Mouse (Mus musculus) kidney, postnatal 0 days (tissue): ENCODE measurements around the gene Grk4. TPM values are rescaled to one million over a fixed set of nuclear protein-coding genes. Genes with fewer than 3 reads are reported as not detected.
A peak's percentile ranks its signal among the peaks of the same experiment; 100 is the strongest.

Experiments used
- ATAC-seq: fragments of 200-750 bp; cut with Nextera tagmentation; replicated peaks from 2 replicates; pipeline ENCODE4 v1.8.0; 2017; ENCODE audit warnings: low read depth, moderate number of reproducible peaks, moderate TSS enrichment, moderate library complexity; ENCODE audit not compliant: low FRiP score
- DNase-seq: peaks from one replicate; pipeline ENCODE4 v3.0.0-alpha.2; 2016; ENCODE audit warnings: low spot score
- H3K27ac ChIP-seq: fragments of 300-500 bp; sonication (generic); 2 replicates; pipeline ENCODE4 v1.5.1; 2014; ENCODE audit warnings: mild to moderate bottlenecking
- H3K27me3 ChIP-seq: fragments of 300-500 bp; sonication (generic); 2 replicates; pipeline ENCODE4 v1.6.1; 2014; ENCODE audit warnings: low read length, mixed read lengths; ENCODE audit not compliant: insufficient read depth
- H3K36me3 ChIP-seq: fragments of 300-500 bp; sonication (generic); 2 replicates; pipeline ENCODE4 v1.6.1; 2014; ENCODE audit warnings: low read length, mixed read lengths; ENCODE audit not compliant: insufficient read depth
- H3K4me1 ChIP-seq: fragments of 300-500 bp; sonication (generic); replicated peaks from 2 replicates; pipeline ENCODE4 v1.6.1; 2014; ENCODE audit warnings: antibody characterized with exemption, low read length, mixed read lengths; ENCODE audit not compliant: insufficient read depth
- H3K4me2 ChIP-seq: fragments of 300-500 bp; sonication (generic); 2 replicates; pipeline ENCODE4 v1.6.1; 2014; ENCODE audit warnings: mild to moderate bottlenecking, low read length, moderate library complexity, mixed read lengths
- H3K4me3 ChIP-seq: fragments of 300-500 bp; sonication (generic); replicated peaks from 2 replicates; pipeline ENCODE4 v1.5.1; 2014; ENCODE audit warnings: low read depth, low read length
- H3K9ac ChIP-seq: fragments of 300-500 bp; sonication (generic); 2 replicates; pipeline ENCODE4 v1.6.1; 2014; ENCODE audit warnings: low read depth, low read length
- H3K9me3 ChIP-seq: fragments of 300-500 bp; sonication (generic); replicated peaks from 2 replicates; pipeline ENCODE4 v1.6.1; 2016; ENCODE audit warnings: low read length, inconsistent platforms, mixed read lengths
- CTCF ChIP-seq: IDR thresholded peaks from 2 replicates; pipeline ENCODE4 v1.5.1; 2016; ENCODE audit warnings: antibody characterized with exemption, low read depth, mild to moderate bottlenecking, moderate library complexity
- WGBS: fragments of 180-500 bp; shearing (Covaris S2); extraction: QIAGEN DNeasy Blood & Tissue Kit; methylation state at CpG from one replicate; pipeline ENCODE4 v1.1.7; 2014; 5-methylcytosine and 5-hydroxymethylcytosine counted together
- polyA plus RNA-seq: library from polyadenylated mRNA; unstranded; fragments of >200 nt; fragmentation: Nextera tagmentation; extraction: Ambion mirVana; gene quantifications from 2 replicates; pipeline ENCODE4 v1.2.1, GENCODE M21; 2015

Grk4 gene
- polyA plus RNA-seq, 1 experiment from 2014 or later: 3.6 TPM

- WGBS: 46% methylated on average over 1 of the region's 1 CpGs
- no peak for DNase-seq
- no peak overlapping the region for H3K9ac ChIP-seq
These were observed 70.1 kb downstream of the Grk4 start for GRCm38 (mm10) chr5:34730255-34730654.

GRCm38 (mm10) chr5:34751477-34751876, 91.3 kb downstream of the Grk4 start:
- Histone ChIP-seq H3K36me3 (no peaks in the 10 kb centered on the region), H3K4me2 (no peak overlapping the region), H3K4me1 (no peaks in the 10 kb centered on the region), H3K27ac (no peak overlapping the region), H3K9me3 (no peaks in the 10 kb centered on the region), H3K27me3 (no peaks in the 10 kb centered on the region), H3K9ac (no peak overlapping the region), H3K4me3 (no peak overlapping the region)
- 59% methylated on average over 3 of the region's 3 CpGs for WGBS
- peak; percentile 11 for DNase-seq
- ATAC-seq: no peak
- peak; percentile 54 for TF ChIP-seq CTCF

More at GRCm38 (mm10) chr5:34730255-34730654, 70.1 kb downstream of the Grk4 start:
- H3K9me3 ChIP-seq: no peaks in the 10 kb centered on the region
- no peak overlapping the region for H3K27ac ChIP-seq
- H3K27me3 ChIP-seq: no peaks in the 10 kb centered on the region
- ATAC-seq: no peak
- H3K4me1 ChIP-seq: no peaks in the 10 kb centered on the region
- no peak for TF ChIP-seq CTCF
- no peak overlapping the region for H3K4me2 ChIP-seq
- H3K36me3 ChIP-seq: no peaks in the 10 kb centered on the region
- no peak overlapping the region for H3K4me3 ChIP-seq

- Histone ChIP-seq H3K9me3 (no peaks in the 10 kb centered on the region), H3K4me1 (no peaks in the 10 kb centered on the region), H3K36me3 (no peaks in the 10 kb centered on the region), H3K27me3 (no peaks in the 10 kb centered on the region), H3K27ac (no peak overlapping the region), H3K9ac (no peak overlapping the region), H3K4me2 (no peak overlapping the region), H3K4me3 (no peak overlapping the region)
- ATAC-seq (no peak), DNase-seq (no peak)
- 69% methylated on average over 1 of the region's 1 CpGs for WGBS
- no peak for TF ChIP-seq CTCF
These were observed 98.6 kb downstream of the Grk4 start for GRCm38 (mm10) chr5:34758762-34759161.

- Histone ChIP-seq H3K27me3 (no peaks in the 10 kb centered on the region), H3K4me2 (peak overlapping the region; percentile 83), H3K4me1 (no peaks in the 10 kb centered on the region), H3K36me3 (no peaks in the 10 kb centered on the region), H3K9me3 (no peaks in the 10 kb centered on the region), H3K9ac (peak overlapping the region; percentile 87), H3K27ac (peak overlapping the region; percentile 88), H3K4me3 (peak overlapping the region; percentile 83)
- ATAC-seq: peak; percentile 15; the same call in 1 of the 2 replicates
- WGBS: 1% methylated on average over 19 of the region's 19 CpGs
- TF ChIP-seq CTCF: no peak
- DNase-seq: peak; percentile 33
These were observed 100.8 kb downstream of the Grk4 start for GRCm38 (mm10) chr5:34760850-34761508.

- 0% methylated on average over 35 of the region's 35 CpGs for WGBS
- peak; percentile 96 for DNase-seq
These were observed 101.3 kb downstream of the Grk4 start, which contains the start of gene Htt for GRCm38 (mm10) chr5:34761509-34761908. Htt (plus strand) TSS chr5:34761740.

GRCm38 (mm10) chr5:34761934-34762611, 101.9 kb downstream of the Grk4 start:
- Histone ChIP-seq H3K27me3 (no peaks in the 10 kb centered on the region), H3K4me2 (peak overlapping the region; percentile 83), H3K9ac (peak overlapping the region; percentile 87), H3K4me3 (peak overlapping the region; percentile 83), H3K27ac (peak overlapping the region; percentile 88), H3K4me1 (no peaks in the 10 kb centered on the region), H3K36me3 (no peaks in the 10 kb centered on the region), H3K9me3 (no peaks in the 10 kb centered on the region)
- DNase-seq (peak; percentile 69), ATAC-seq (peak; percentile 55)
- TF ChIP-seq CTCF: no peak
- under 1% methylated on average over 51 of the region's 54 CpGs for WGBS

More at GRCm38 (mm10) chr5:34761509-34761908, 101.3 kb downstream of the Grk4 start, which contains the start of gene Htt:
- H3K9ac ChIP-seq: peak within 1 kb of the TSS; percentile 87
- no peaks in the 10 kb centered on the region for H3K4me1 ChIP-seq
- H3K36me3 ChIP-seq: no peaks in the 10 kb centered on the region
- H3K9me3 ChIP-seq: no peaks in the 10 kb centered on the region
- no peaks in the 10 kb centered on the region for H3K27me3 ChIP-seq
- H3K4me3 ChIP-seq: peak within 1 kb of the TSS; percentile 83
- ATAC-seq: peak; percentile 98
- peak; percentile 25; the same call in 1 of the 2 replicates for TF ChIP-seq CTCF
- peak within 1 kb of the TSS; percentile 88 for H3K27ac ChIP-seq
- peak within 1 kb of the TSS; percentile 83 for H3K4me2 ChIP-seq
